Mouse (Mus musculus): Measurements from ENCODE around the gene Ascc1. TPM values are rescaled to one million over a fixed set of nuclear protein-coding genes. Genes with fewer than 3 reads are reported as not detected.
A peak's percentile ranks its signal among the peaks of the same experiment; 100 is the strongest.

Ascc1 gene
- polyA plus RNA-seq, 1 experiment from 2014 or later = 50.2 TPM

- Histone ChIP-seq H3K4me2 (ENCODE audit: low read length) (peak overlapping the region; percentile 51), H3K9ac (ENCODE audit: low read length) (peak overlapping the region; percentile 50; the same call in 1 of the 2 replicates), H3K27me3 (replicated peaks; ENCODE audit: control insufficient read depth, insufficient read depth, low read length) (no peaks in the 10 kb centered on the region), H3K27ac (ENCODE audit: low read depth, low read length) (peak overlapping the region; percentile 85), H3K4me1 (ENCODE audit: control insufficient read depth, insufficient read depth, low read length) (peaks cover 22% of the 10 kb centered on the region), H3K9me3 (replicated peaks; ENCODE audit: control insufficient read depth, low read length) (no peaks in the 10 kb centered on the region), H3K36me3 (ENCODE audit: control insufficient read depth, insufficient read depth, low read length) (no peaks in the 10 kb centered on the region), H3K4me3 (ENCODE audit: low read depth, low read length) (peak overlapping the region; percentile 3; the same call in 1 of the 2 replicates)
- DNase-seq (ENCODE audit: low spot score) (peak; percentile 97), ATAC-seq (peak; percentile 96)
- WGBS = 2% methylated on average over 14 of the region's 14 CpGs
Observed at GRCm38 (mm10) chr10:60115345-60116185, 113.0 kb downstream of the Ascc1 start.

GRCm38 (mm10) chr10:60116997-60117396 is 114.4 kb downstream of the Ascc1 start:
- WGBS = 57% methylated on average over 4 of the region's 4 CpGs
- no peak overlapping the region for H3K4me2 ChIP-seq (ENCODE audit: low read length)
- peaks cover 22% of the 10 kb centered on the region for H3K4me1 ChIP-seq (ENCODE audit: control insufficient read depth, insufficient read depth, low read length)
- H3K36me3 ChIP-seq (ENCODE audit: control insufficient read depth, insufficient read depth, low read length) = no peaks in the 10 kb centered on the region
- H3K27me3 ChIP-seq (replicated peaks; ENCODE audit: control insufficient read depth, insufficient read depth, low read length) = no peaks in the 10 kb centered on the region
- no peak overlapping the region for H3K27ac ChIP-seq (ENCODE audit: low read depth, low read length)
- ATAC-seq (no peak), DNase-seq (ENCODE audit: low spot score) (no peak)
- no peak overlapping the region for H3K9ac ChIP-seq (ENCODE audit: low read length)
- H3K9me3 ChIP-seq (replicated peaks; ENCODE audit: control insufficient read depth, low read length) = no peaks in the 10 kb centered on the region
- H3K4me3 ChIP-seq (ENCODE audit: low read depth, low read length) = no peak overlapping the region

GRCm38 (mm10) chr10:60118464-60118863 is 115.9 kb downstream of the Ascc1 start:
- no peak overlapping the region for H3K9ac ChIP-seq (ENCODE audit: low read length)
- no peak overlapping the region for H3K4me2 ChIP-seq (ENCODE audit: low read length)
- DNase-seq (ENCODE audit: low spot score) (no peak), ATAC-seq (no peak)
- no peaks in the 10 kb centered on the region for H3K27me3 ChIP-seq (replicated peaks; ENCODE audit: control insufficient read depth, insufficient read depth, low read length)
- H3K9me3 ChIP-seq (replicated peaks; ENCODE audit: control insufficient read depth, low read length) = no peaks in the 10 kb centered on the region
- WGBS = 51% methylated on average over 7 of the region's 7 CpGs
- H3K27ac ChIP-seq (ENCODE audit: low read depth, low read length) = no peak overlapping the region
- peaks cover 18% of the 10 kb centered on the region for H3K4me1 ChIP-seq (ENCODE audit: control insufficient read depth, insufficient read depth, low read length)
- no peaks in the 10 kb centered on the region; the same call in 1 of the 2 replicates for H3K36me3 ChIP-seq (ENCODE audit: control insufficient read depth, insufficient read depth, low read length)
- no peak overlapping the region for H3K4me3 ChIP-seq (ENCODE audit: low read depth, low read length)

- no peaks in the 10 kb centered on the region for H3K27me3 ChIP-seq (replicated peaks; ENCODE audit: control insufficient read depth, insufficient read depth, low read length)
- no peak overlapping the region for H3K9ac ChIP-seq (ENCODE audit: low read length)
- DNase-seq (ENCODE audit: low spot score) (no peak), ATAC-seq (no peak)
- H3K27ac ChIP-seq (ENCODE audit: low read depth, low read length) = no peak overlapping the region
- 63% methylated on average over 4 of the region's 4 CpGs for WGBS
- no peak overlapping the region for H3K4me2 ChIP-seq (ENCODE audit: low read length)
- H3K4me1 ChIP-seq (ENCODE audit: control insufficient read depth, insufficient read depth, low read length) = peaks cover 11% of the 10 kb centered on the region
- H3K4me3 ChIP-seq (ENCODE audit: low read depth, low read length) = no peak overlapping the region
- no peaks in the 10 kb centered on the region for H3K9me3 ChIP-seq (replicated peaks; ENCODE audit: control insufficient read depth, low read length)
- peaks cover 4% of the 10 kb centered on the region; the same call in 1 of the 2 replicates for H3K36me3 ChIP-seq (ENCODE audit: control insufficient read depth, insufficient read depth, low read length)
Observed at GRCm38 (mm10) chr10:60120630-60121029, 118.0 kb downstream of the Ascc1 start.

GRCm38 (mm10) chr10:60124078-60124477 is 121.5 kb downstream of the Ascc1 start:
- H3K27ac ChIP-seq (ENCODE audit: low read depth, low read length) = no peak overlapping the region; the same call in 1 of the 2 replicates
- no peak overlapping the region for H3K9ac ChIP-seq (ENCODE audit: low read length)
- H3K4me2 ChIP-seq (ENCODE audit: low read length) = no peak overlapping the region
- no peak for ATAC-seq
- no peaks in the 10 kb centered on the region for H3K9me3 ChIP-seq (replicated peaks; ENCODE audit: control insufficient read depth, low read length)
- 72% methylated on average over 6 of the region's 6 CpGs for WGBS
- H3K4me3 ChIP-seq (ENCODE audit: low read depth, low read length) = no peak overlapping the region
- peaks cover 8% of the 10 kb centered on the region; the same call in 1 of the 2 replicates for H3K36me3 ChIP-seq (ENCODE audit: control insufficient read depth, insufficient read depth, low read length)
- no peak for DNase-seq (ENCODE audit: low spot score)
- no peaks in the 10 kb centered on the region for H3K27me3 ChIP-seq (replicated peaks; ENCODE audit: control insufficient read depth, insufficient read depth, low read length)
- H3K4me1 ChIP-seq (ENCODE audit: control insufficient read depth, insufficient read depth, low read length) = no peaks in the 10 kb centered on the region

GRCm38 (mm10) chr10:60125529-60126327 is 123.1 kb downstream of the Ascc1 start:
- H3K9ac ChIP-seq (ENCODE audit: low read length) = no peak overlapping the region
- 0 out of 2 replicates have a peak, but pooled peaks have one; percentile 26 for ATAC-seq
- no peaks in the 10 kb centered on the region for H3K4me1 ChIP-seq (ENCODE audit: control insufficient read depth, insufficient read depth, low read length)
- peaks cover 8% of the 10 kb centered on the region; the same call in 1 of the 2 replicates for H3K36me3 ChIP-seq (ENCODE audit: control insufficient read depth, insufficient read depth, low read length)
- no peak overlapping the region for H3K4me2 ChIP-seq (ENCODE audit: low read length)
- H3K4me3 ChIP-seq (ENCODE audit: low read depth, low read length) = no peak overlapping the region
- WGBS = 25% methylated on average over 20 of the region's 22 CpGs
- no peak overlapping the region for H3K27ac ChIP-seq (ENCODE audit: low read depth, low read length)
- no peaks in the 10 kb centered on the region for H3K27me3 ChIP-seq (replicated peaks; ENCODE audit: control insufficient read depth, insufficient read depth, low read length)
- no peaks in the 10 kb centered on the region for H3K9me3 ChIP-seq (replicated peaks; ENCODE audit: control insufficient read depth, low read length)
- DNase-seq (ENCODE audit: low spot score) = no peak

- H3K9ac ChIP-seq (ENCODE audit: low read length) = no peak overlapping the region
- H3K4me2 ChIP-seq (ENCODE audit: low read length) = no peak overlapping the region
- no peak overlapping the region for H3K4me3 ChIP-seq (ENCODE audit: low read depth, low read length)
- H3K9me3 ChIP-seq (replicated peaks; ENCODE audit: control insufficient read depth, low read length) = no peaks in the 10 kb centered on the region
- DNase-seq (ENCODE audit: low spot score) = no peak
- H3K27me3 ChIP-seq (replicated peaks; ENCODE audit: control insufficient read depth, insufficient read depth, low read length) = no peaks in the 10 kb centered on the region
- no peaks in the 10 kb centered on the region for H3K4me1 ChIP-seq (ENCODE audit: control insufficient read depth, insufficient read depth, low read length)
- H3K36me3 ChIP-seq (ENCODE audit: control insufficient read depth, insufficient read depth, low read length) = peaks cover 12% of the 10 kb centered on the region; the same call in 1 of the 2 replicates
- WGBS = 89% methylated on average over 9 of the region's 9 CpGs
- no peak for ATAC-seq
- H3K27ac ChIP-seq (ENCODE audit: low read depth, low read length) = no peak overlapping the region
Observed at GRCm38 (mm10) chr10:60128287-60128686, 125.7 kb downstream of the Ascc1 start.

GRCm38 (mm10) chr10:60130504-60130903 is 127.9 kb downstream of the Ascc1 start:
- no peaks in the 10 kb centered on the region for H3K4me1 ChIP-seq (ENCODE audit: control insufficient read depth, insufficient read depth, low read length)
- no peaks in the 10 kb centered on the region for H3K9me3 ChIP-seq (replicated peaks; ENCODE audit: control insufficient read depth, low read length)
- H3K9ac ChIP-seq (ENCODE audit: low read length) = no peak overlapping the region
- H3K36me3 ChIP-seq (ENCODE audit: control insufficient read depth, insufficient read depth, low read length) = peaks cover 8% of the 10 kb centered on the region; the same call in 1 of the 2 replicates
- ATAC-seq = no peak
- 82% methylated on average over 4 of the region's 4 CpGs for WGBS
- no peak overlapping the region for H3K4me2 ChIP-seq (ENCODE audit: low read length)
- H3K27me3 ChIP-seq (replicated peaks; ENCODE audit: control insufficient read depth, insufficient read depth, low read length) = no peaks in the 10 kb centered on the region
- no peak for DNase-seq (ENCODE audit: low spot score)
- H3K4me3 ChIP-seq (ENCODE audit: low read depth, low read length) = no peak overlapping the region
- no peak overlapping the region for H3K27ac ChIP-seq (ENCODE audit: low read depth, low read length)

All from forebrain, embryonic 14.5 days (tissue).